Mouse (Mus musculus) effector memory CD4-positive, alpha-beta T cell, adult 5 months (primary cell): ENCODE data around the gene Alpi. TPM values are rescaled to one million over a fixed set of nuclear protein-coding genes. Genes with fewer than 3 reads are reported as not detected.

ENCODE experiments used
- polyA plus RNA-seq: library from polyadenylated mRNA; unstranded; fragments of 100-300 nt; shearing (Covaris generic); gene quantifications from one replicate; pipeline ENCODE4 v1.2.1, GENCODE M21; 2017

The Alpi gene
- polyA plus RNA-seq = not detected

DNA sequence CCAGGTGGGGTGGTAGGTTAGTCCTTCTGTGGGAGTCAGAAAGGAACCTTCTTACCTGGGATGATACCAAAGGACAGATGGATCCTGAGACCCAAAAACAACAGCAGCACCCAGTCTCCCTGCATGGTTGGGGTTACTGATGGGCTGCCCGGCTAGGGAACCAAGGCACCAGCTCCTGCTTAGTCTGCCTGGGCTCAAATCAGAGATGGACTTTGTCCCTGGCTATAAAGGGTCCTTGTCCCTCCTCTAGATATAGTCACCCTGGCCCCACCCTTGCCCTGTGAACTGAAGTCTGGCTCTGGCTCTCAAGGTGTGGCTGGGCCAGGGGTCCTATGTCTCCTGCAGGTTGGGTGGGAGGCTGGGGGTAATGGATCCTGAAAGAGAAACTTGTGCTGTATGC is at the start of gene Alpi:
Alpi (minus strand) TSS at position 196 of the 400 bp plus-strand sequence.

DNA sequence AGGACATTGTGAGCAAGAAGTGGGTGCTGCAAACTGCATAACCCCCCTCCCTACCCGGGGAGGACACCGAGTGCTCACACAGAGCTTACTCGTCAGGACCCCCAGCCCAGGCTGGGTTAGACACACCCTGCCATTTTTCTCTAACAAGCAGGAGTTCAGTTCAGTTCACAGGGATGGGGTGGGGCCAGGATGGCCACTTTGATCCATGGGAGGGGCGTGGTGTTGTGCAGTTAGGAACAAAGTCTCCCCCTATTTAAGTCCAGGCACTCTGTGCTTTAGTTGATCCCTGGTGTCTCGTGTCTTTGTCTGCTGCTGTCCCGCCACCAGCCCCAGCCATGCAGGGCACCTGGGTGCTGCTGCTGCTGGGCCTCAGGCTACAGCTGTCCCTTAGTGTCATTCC is 23.3 kb upstream of the Alpi start, which contains the start of gene Akp3:
Akp3 (plus strand) TSS at position 301 of the 400 bp plus-strand sequence.

DNA sequence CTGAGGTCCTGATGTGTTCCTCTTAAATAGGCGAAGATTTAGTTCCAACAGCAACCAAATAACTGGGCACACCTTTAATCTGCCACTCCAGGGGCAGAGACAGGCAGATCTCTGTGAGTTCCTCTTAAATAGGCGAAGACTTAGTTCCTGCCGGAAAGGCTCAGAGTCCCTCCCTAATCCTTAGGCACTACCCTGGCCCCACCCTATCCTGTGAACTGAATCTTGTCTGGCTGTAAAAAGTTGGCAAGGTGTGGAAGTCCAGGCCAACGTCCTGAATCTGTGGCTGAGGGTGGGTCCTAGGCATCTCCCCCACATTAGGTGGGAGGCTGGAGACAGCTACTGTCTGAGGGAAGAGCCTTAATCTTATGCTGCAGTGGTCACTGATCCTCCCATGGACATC is 11.6 kb downstream of the Alpi start, which contains the start of gene Alppl2:
Alppl2 (minus strand) TSS at position 101 of the 400 bp plus-strand sequence.

Other genes starting within 250 kb of the Alpi start
- not detected for gene Alppl2, start 11.7 kb downstream of the Alpi start, polyA plus RNA-seq
- gene Akp3, start 23.4 kb upstream of the Alpi start, polyA plus RNA-seq = not detected
- not detected for gene Ecel1, start 54.9 kb upstream of the Alpi start, polyA plus RNA-seq
- not detected for gene Prss56, start 81.7 kb upstream of the Alpi start, polyA plus RNA-seq
- gene Chrnd, start 89.0 kb upstream of the Alpi start, polyA plus RNA-seq = not detected
- gene Chrng, start 103.1 kb upstream of the Alpi start, polyA plus RNA-seq = not detected
- gene Eif4e2, start 112.3 kb upstream of the Alpi start, polyA plus RNA-seq = 157 TPM
- not detected for gene Efhd1, start 162.8 kb upstream of the Alpi start, polyA plus RNA-seq
- gene Gigyf2, start 225.4 kb upstream of the Alpi start, polyA plus RNA-seq = 64.5 TPM